Comparison of ENCODE assay signal across 8 mouse cellular contexts in genomic region chr3:5090108-5090869, GRCm38 (mm10).
DNase-seq lines count a peak whose midpoint lies in the region; ATAC-seq and TF ChIP-seq lines count a peak whose summit lies in the region.

No protein-coding gene starts in this region.

- no peaks in the 10 kb centered on the region for H3K36me3 ChIP-seq in midbrain, postnatal 0 days (ENCODE audit: insufficient read depth, low read length)

- H3K9ac ChIP-seq in midbrain, postnatal 0 days (replicated peaks; ENCODE audit: low read length, poor library complexity, severe bottlenecking): no peak overlapping the region

- no peak for TF ChIP-seq CTCF in midbrain, postnatal 0 days (IDR thresholded peaks at IDR 0.05)

- H3K9me3 ChIP-seq in midbrain, postnatal 0 days (ENCODE audit: low read length): no peaks in the 10 kb centered on the region

- 62% methylated on average over 13 of the region's 13 CpGs for WGBS in midbrain, postnatal 0 days

- H3K4me3 ChIP-seq in midbrain, postnatal 0 days (ENCODE audit: low read depth, low read length): peak overlapping the region; percentile 3; the same call in 1 of the 2 replicates

- H3K4me2 ChIP-seq in midbrain, postnatal 0 days (ENCODE audit: low read depth, low read length, poor library complexity, severe bottlenecking): no peak overlapping the region

- no peaks in the 10 kb centered on the region for H3K27me3 ChIP-seq in midbrain, postnatal 0 days (ENCODE audit: insufficient read depth, low read length)

- ATAC-seq in midbrain, postnatal 0 days (ENCODE audit: low FRiP score): peak; percentile 68

- H3K27ac ChIP-seq in midbrain, postnatal 0 days (ENCODE audit: low read depth, low read length): no peak overlapping the region

- DNase-seq in embryo, embryonic 10 days (ENCODE audit: low spot score): peak; percentile 6
- DNase-seq in embryo, embryonic 9.5 days (ENCODE audit: extremely low spot score): no peak
- peak; percentile 8 to 18 for DNase-seq in layer of hippocampus, postnatal 10 days (ENCODE audit: low spot score in 2 of 2)
- no peak for DNase-seq in layer of hippocampus, postnatal 25 days (ENCODE audit: extremely low spot score in 1 of 2, low spot score in 1 of 2)
- DNase-seq in embryo, embryonic 10.5 days (ENCODE audit: low spot score): peak; percentile 37
- peak; percentile 3 for DNase-seq in midbrain, postnatal 0 days (ENCODE audit: low spot score)
- DNase-seq in testis, postnatal 14 days (ENCODE audit: low spot score): no peak
- no peak for DNase-seq in retina, postnatal 1 day

- H3K4me1 ChIP-seq in midbrain, postnatal 0 days (ENCODE audit: insufficient read depth, low read length): no peaks in the 10 kb centered on the region

Comparison
In these comparisons a context has a peak if more than half of its experiments do, and no peak if none do; other contexts are left out.
1. DNase-seq: peak in embryo, embryonic 10 days (single experiment), layer of hippocampus, postnatal 10 days (2 of 2), embryo, embryonic 10.5 days (single experiment) and midbrain, postnatal 0 days (single experiment); none in embryo, embryonic 9.5 days (single experiment), layer of hippocampus, postnatal 25 days (0 of 2), testis, postnatal 14 days (single experiment) and retina, postnatal 1 day (single experiment).